Mouse (Mus musculus): ENCODE data around the gene Gm19684. TPM values are rescaled to one million over a fixed set of nuclear protein-coding genes. Genes with fewer than 3 reads are reported as not detected.
"Not testable (repeated sequence)": the region's sequence is repeated elsewhere in the genome, so short reads cannot be mapped to it uniquely, and the experiment has no call there.

Gene Gm19684
- total RNA-seq (2014; rRNA removed) (0.18 and 0.47 TPM in 2 replicates), polyA plus RNA-seq (2012; rRNA removed) (0.10 and 0.11 TPM in 2 replicates)

DNA sequence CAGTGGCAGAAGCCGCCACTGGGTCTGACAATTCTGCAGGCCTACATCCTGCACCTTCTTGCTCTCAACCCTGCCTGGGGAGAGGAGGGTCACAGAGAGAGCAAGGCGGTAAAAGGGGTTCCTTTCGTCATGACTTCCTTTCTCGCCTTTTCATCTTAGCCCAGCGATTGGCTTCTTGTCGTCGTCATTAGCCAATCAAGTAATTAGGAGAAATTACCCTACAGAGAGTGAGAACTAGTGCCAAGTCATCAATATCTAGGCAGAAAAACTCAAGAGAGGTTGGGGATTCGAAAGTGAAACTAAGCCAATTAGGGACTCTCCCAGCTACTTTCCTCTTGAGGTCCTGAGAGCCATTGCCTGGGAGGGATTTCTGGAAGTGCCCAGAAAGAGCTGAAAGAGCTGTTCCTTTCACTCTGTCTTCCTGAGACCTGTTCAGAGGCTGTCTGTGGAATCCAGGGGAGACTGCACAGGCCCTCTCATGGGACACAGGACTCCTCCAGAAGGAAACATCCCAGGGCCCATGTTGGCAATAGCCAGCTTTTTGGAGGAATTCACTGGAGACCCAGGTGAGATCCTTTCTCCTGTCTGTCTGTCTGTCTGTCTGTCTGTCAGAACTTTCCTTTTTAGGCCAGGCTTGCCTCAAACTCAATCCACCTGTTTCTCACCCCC lies at the start of gene Gm19684:
Gm19684 (plus strand) TSS at position 327 of the 669 bp plus-strand sequence.
- WGBS: under 1% methylated on average over 8 of the region's 8 CpGs
- peak; percentile 89 for DNase-seq (ENCODE audit: extremely low read depth, low read depth, low spot score)
- H3K27me3 ChIP-seq (ENCODE audit: control insufficient read depth, insufficient read depth, low read length); H3K79me2 ChIP-seq (ENCODE audit: control insufficient read depth, insufficient read depth, low read length); H3K36me3 ChIP-seq (ENCODE audit: control insufficient read depth, insufficient read depth, low read length); H3K4me1 ChIP-seq (ENCODE audit: control insufficient read depth, insufficient read depth, low read length): not testable (repeated sequence)
- peak within 1 kb of the TSS; percentile 60 for H3K4me3 ChIP-seq (ENCODE audit: insufficient read depth, low read depth, low read length)
- H3K9ac ChIP-seq (ENCODE audit: low read depth, low read length): peak within 1 kb of the TSS; percentile 70
- peak within 1 kb of the TSS; percentile 80 for H3K27ac ChIP-seq (replicated peaks; ENCODE audit: insufficient read depth, low read depth, low read length)

DNA sequence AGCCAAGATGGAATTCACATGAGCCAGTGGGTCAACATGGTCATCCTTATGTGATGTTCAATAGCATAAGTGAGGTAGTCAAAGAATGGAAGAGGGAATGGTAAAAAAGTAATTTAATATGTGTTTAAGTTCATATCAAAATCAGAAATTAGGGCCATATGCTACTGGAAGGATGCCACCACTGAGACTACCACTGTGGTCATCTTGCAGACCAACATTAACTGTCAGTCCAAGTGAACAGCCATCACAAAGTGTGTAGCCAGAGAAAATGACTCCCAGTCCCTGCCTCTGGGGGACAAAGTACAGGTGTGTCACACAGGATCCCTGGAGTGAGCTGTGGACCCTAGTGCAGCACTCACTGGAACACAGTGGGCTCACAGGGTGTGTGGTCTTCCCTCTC lies 39.6 kb upstream of the Gm19684 start:
- H3K4me1 ChIP-seq (ENCODE audit: control insufficient read depth, insufficient read depth, low read length); DNase-seq (ENCODE audit: extremely low read depth, low read depth, low spot score); H3K9ac ChIP-seq (ENCODE audit: low read depth, low read length); H3K79me2 ChIP-seq (ENCODE audit: control insufficient read depth, insufficient read depth, low read length); H3K27ac ChIP-seq (replicated peaks; ENCODE audit: insufficient read depth, low read depth, low read length); H3K4me3 ChIP-seq (ENCODE audit: insufficient read depth, low read depth, low read length); H3K36me3 ChIP-seq (ENCODE audit: control insufficient read depth, insufficient read depth, low read length); H3K27me3 ChIP-seq (ENCODE audit: control insufficient read depth, insufficient read depth, low read length): not testable (repeated sequence)

- H3K27me3 ChIP-seq (ENCODE audit: control insufficient read depth, insufficient read depth, low read length); H3K36me3 ChIP-seq (ENCODE audit: control insufficient read depth, insufficient read depth, low read length); H3K27ac ChIP-seq (replicated peaks; ENCODE audit: insufficient read depth, low read depth, low read length); H3K79me2 ChIP-seq (ENCODE audit: control insufficient read depth, insufficient read depth, low read length); H3K9ac ChIP-seq (ENCODE audit: low read depth, low read length); H3K4me1 ChIP-seq (ENCODE audit: control insufficient read depth, insufficient read depth, low read length); DNase-seq (ENCODE audit: extremely low read depth, low read depth, low spot score): not testable (repeated sequence)
- H3K4me3 ChIP-seq (ENCODE audit: insufficient read depth, low read depth, low read length): peak overlapping the region; percentile 65; the same call in 1 of the 2 replicates
- 45% methylated on average over 6 of the region's 6 CpGs for WGBS
Measured at GRCm38 (mm10) chr17:36082519-36083232, 38.8 kb upstream of the Gm19684 start.

GRCm38 (mm10) chr17:36083266-36083869 lies 38.1 kb upstream of the Gm19684 start:
- H3K36me3 ChIP-seq (ENCODE audit: control insufficient read depth, insufficient read depth, low read length): no peaks in the 10 kb centered on the region
- H3K27ac ChIP-seq (replicated peaks; ENCODE audit: insufficient read depth, low read depth, low read length): no peak overlapping the region
- 1% methylated on average over 46 of the region's 46 CpGs for WGBS
- H3K4me1 ChIP-seq (ENCODE audit: control insufficient read depth, insufficient read depth, low read length): peaks cover 2% of the 10 kb centered on the region; the same call in 1 of the 2 replicates
- peak overlapping the region; percentile 49 for H3K9ac ChIP-seq (ENCODE audit: low read depth, low read length)
- H3K79me2 ChIP-seq (ENCODE audit: control insufficient read depth, insufficient read depth, low read length): no peaks in the 10 kb centered on the region
- no peak for TF ChIP-seq CTCF (IDR thresholded peaks at IDR 0.05; ENCODE audit: low read depth, low read length)
- no peak for TF ChIP-seq POLR2A (IDR thresholded peaks at IDR 0.05; ENCODE audit: extremely low read depth, insufficient read depth, low read length)
- DNase-seq (ENCODE audit: extremely low read depth, low read depth, low spot score): peak; percentile 64
- no peaks in the 10 kb centered on the region for H3K27me3 ChIP-seq (ENCODE audit: control insufficient read depth, insufficient read depth, low read length)
- peak overlapping the region; percentile 65 for H3K4me3 ChIP-seq (ENCODE audit: insufficient read depth, low read depth, low read length)

DNA sequence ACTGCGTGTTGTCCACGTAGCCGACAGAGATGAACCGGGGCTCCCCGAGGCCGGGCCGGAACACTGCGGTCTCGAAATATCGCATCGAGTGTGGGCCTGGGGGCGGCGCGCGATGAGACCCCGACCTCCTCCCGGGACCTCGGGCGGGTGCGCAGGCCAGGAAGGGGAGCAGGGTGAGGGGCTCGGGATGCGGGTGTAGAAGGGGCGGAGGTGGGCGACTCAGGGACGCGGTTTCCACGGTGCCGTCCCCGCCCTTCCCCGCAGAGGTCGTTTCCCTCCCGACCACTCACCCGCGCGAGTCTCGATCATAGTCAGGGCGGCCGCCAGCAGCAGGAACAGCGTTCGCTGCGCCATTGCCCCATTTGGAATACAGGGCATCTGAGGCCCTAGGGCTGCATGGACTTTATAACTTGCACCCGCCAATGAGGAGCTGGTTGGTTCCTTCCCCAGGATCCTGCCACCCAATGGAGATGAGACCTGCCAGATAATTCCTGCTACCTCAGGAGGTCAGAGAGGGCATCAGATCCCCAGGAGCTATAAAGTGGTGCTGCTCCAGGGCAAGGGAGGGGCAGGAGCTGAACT lies 37.5 kb upstream of the Gm19684 start:
- H3K36me3 ChIP-seq (ENCODE audit: control insufficient read depth, insufficient read depth, low read length): no peaks in the 10 kb centered on the region
- H3K79me2 ChIP-seq (ENCODE audit: control insufficient read depth, insufficient read depth, low read length): no peaks in the 10 kb centered on the region
- TF ChIP-seq CTCF (IDR thresholded peaks at IDR 0.05; ENCODE audit: low read depth, low read length): no peak
- WGBS: 1% methylated on average over 42 of the region's 42 CpGs
- peak; percentile 44 for DNase-seq (ENCODE audit: extremely low read depth, low read depth, low spot score)
- no peak overlapping the region for H3K27ac ChIP-seq (replicated peaks; ENCODE audit: insufficient read depth, low read depth, low read length)
- H3K9ac ChIP-seq (ENCODE audit: low read depth, low read length): peak overlapping the region; percentile 49
- peak overlapping the region; percentile 65 for H3K4me3 ChIP-seq (ENCODE audit: insufficient read depth, low read depth, low read length)
- H3K4me1 ChIP-seq (ENCODE audit: control insufficient read depth, insufficient read depth, low read length): peaks cover 2% of the 10 kb centered on the region; the same call in 1 of the 2 replicates
- H3K27me3 ChIP-seq (ENCODE audit: control insufficient read depth, insufficient read depth, low read length): no peaks in the 10 kb centered on the region

DNA sequence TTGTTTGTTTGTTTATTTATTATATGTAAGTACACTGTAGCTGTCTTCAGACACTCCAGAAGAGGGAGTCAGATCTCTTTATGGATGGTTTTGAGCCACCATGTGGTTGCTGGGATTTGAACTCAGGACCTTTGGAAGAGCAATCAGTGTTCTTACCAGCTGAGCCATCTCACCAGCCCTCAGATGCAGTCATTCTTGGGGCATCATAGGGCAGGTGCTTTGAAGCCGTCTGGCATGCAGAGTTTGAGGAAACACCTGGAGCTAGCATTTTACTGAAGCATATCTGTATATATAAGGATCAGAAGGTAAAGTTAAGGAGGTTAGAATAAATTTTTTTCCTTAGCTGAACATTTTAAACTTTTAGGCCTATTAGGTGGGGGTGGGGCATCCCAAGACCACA lies 35.5 kb upstream of the Gm19684 start:
- DNase-seq (ENCODE audit: extremely low read depth, low read depth, low spot score); H3K27ac ChIP-seq (replicated peaks; ENCODE audit: insufficient read depth, low read depth, low read length); H3K4me1 ChIP-seq (ENCODE audit: control insufficient read depth, insufficient read depth, low read length); H3K79me2 ChIP-seq (ENCODE audit: control insufficient read depth, insufficient read depth, low read length); H3K36me3 ChIP-seq (ENCODE audit: control insufficient read depth, insufficient read depth, low read length); H3K27me3 ChIP-seq (ENCODE audit: control insufficient read depth, insufficient read depth, low read length); H3K9ac ChIP-seq (ENCODE audit: low read depth, low read length); H3K4me3 ChIP-seq (ENCODE audit: insufficient read depth, low read depth, low read length): not testable (repeated sequence)
- WGBS: 86% methylated on average over 1 of the region's 1 CpGs

GRCm38 (mm10) chr17:36091933-36092332 lies 29.5 kb upstream of the Gm19684 start:
- no CpG with 5 or more reads among the region's 2 CpGs for WGBS
- not testable (repeated sequence) for DNase-seq (ENCODE audit: extremely low read depth, low read depth, low spot score)

GRCm38 (mm10) chr17:36092520-36092919 lies 29.0 kb upstream of the Gm19684 start:
- not testable (repeated sequence) for H3K79me2 ChIP-seq (ENCODE audit: control insufficient read depth, insufficient read depth, low read length); H3K36me3 ChIP-seq (ENCODE audit: control insufficient read depth, insufficient read depth, low read length); H3K4me1 ChIP-seq (ENCODE audit: control insufficient read depth, insufficient read depth, low read length); H3K27ac ChIP-seq (replicated peaks; ENCODE audit: insufficient read depth, low read depth, low read length); H3K27me3 ChIP-seq (ENCODE audit: control insufficient read depth, insufficient read depth, low read length); DNase-seq (ENCODE audit: extremely low read depth, low read depth, low spot score); H3K9ac ChIP-seq (ENCODE audit: low read depth, low read length); H3K4me3 ChIP-seq (ENCODE audit: insufficient read depth, low read depth, low read length)

More at GRCm38 (mm10) chr17:36091933-36092332, 29.5 kb upstream of the Gm19684 start:
- H3K9ac ChIP-seq (ENCODE audit: low read depth, low read length); H3K27me3 ChIP-seq (ENCODE audit: control insufficient read depth, insufficient read depth, low read length); H3K4me3 ChIP-seq (ENCODE audit: insufficient read depth, low read depth, low read length); H3K27ac ChIP-seq (replicated peaks; ENCODE audit: insufficient read depth, low read depth, low read length); H3K36me3 ChIP-seq (ENCODE audit: control insufficient read depth, insufficient read depth, low read length); H3K79me2 ChIP-seq (ENCODE audit: control insufficient read depth, insufficient read depth, low read length); H3K4me1 ChIP-seq (ENCODE audit: control insufficient read depth, insufficient read depth, low read length): not testable (repeated sequence)
